Mouse (Mus musculus) ZHBTc4 (cell line): ENCODE data around the gene Csnk1g2.

Experiments used
- DNase-seq: peaks from one replicate; pipeline ENCODE4 v3.0.0-alpha.2; 2011; ENCODE audit warnings: low read depth, low spot score

Gene Csnk1g2

GRCm38 (mm10) chr10:80679556-80680259, 57.1 kb downstream of the Csnk1g2 start:
- DNase-seq = no peak

- DNase-seq = no peak
Observed at GRCm38 (mm10) chr10:80680260-80680696, 57.6 kb downstream of the Csnk1g2 start.

DNA sequence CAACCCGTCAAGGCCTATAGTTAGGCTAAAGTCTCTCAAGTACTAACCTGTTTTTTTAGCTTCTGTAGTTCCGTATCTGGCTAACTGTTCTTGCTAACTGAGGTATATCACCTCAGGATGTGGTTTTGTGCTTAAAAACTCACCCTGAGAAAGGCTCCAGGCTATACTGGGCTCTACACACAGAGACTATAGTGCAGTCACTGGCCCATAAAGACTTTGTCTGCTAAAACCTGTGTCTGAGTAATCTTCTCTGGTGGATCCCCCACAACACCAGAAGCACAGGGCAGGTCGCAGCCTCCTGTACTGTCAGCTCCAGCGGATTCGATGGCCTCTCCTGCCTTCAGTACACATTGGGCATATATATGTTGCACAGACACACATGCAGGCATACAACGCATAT, 59.4 kb downstream of the Csnk1g2 start:
- no peak for DNase-seq

GRCm38 (mm10) chr10:80683647-80684046, 61.0 kb downstream of the Csnk1g2 start:
- DNase-seq = no peak

DNA sequence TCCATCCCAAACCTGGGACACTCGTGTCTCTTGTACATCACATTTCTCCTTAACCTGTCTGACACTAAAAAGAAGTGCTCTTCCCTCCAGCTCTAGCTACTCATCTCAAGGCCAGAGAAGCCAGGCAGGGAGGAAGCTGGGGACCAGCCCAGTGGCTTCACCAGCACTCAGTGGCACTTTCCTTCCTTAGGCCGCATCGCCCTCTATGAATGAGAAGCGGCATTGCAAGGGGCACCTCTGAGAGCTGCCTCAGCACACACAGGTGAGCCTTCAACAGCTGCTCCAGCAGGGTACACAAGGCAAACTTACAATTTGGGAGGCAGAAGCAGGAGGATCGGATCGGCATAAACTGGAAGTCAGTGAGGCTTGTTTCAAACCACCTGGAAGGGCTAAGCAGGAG, 61.6 kb downstream of the Csnk1g2 start:
- DNase-seq = peak; percentile 74

- DNase-seq = no peak
Observed at GRCm38 (mm10) chr10:80684984-80685383, 62.3 kb downstream of the Csnk1g2 start.

DNA sequence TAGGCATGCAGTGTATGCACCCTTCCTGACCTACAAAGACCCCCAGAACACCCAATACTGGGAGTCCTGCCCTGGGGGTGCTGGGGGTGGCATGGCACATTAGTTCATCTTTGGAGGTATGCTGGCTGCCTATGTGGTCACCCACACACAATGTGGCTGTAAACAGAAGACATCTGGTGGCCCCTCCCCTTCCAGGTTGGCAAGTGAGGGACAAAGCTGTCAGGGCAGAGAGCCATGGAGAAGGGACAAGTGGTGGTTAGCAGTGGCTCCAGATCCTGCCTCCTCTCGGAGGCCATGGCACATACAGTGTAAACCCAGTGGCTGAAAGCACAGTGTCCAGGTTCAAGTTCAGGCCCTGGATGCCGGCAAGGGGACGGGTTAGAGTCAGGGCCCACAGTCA, 64.0 kb downstream of the Csnk1g2 start:
- DNase-seq = no peak

DNA sequence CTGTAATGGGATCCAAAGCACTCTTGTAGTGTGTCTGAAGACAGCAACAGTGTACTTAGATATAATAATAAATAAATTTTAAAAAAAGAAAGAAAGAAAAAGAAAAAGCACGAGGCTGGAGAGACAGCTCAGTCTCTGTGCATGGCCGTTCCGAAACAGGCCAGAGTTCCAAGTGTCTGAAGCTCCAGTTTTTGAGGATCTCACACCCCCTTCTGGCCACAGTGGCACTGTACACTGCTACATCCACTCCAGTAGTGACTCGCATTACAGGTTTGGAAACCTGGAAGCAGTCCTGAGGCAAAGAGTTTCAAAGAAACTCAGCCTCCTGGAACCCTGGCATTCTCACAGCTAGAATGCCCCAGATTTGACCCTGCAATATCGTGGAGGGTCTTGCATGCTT, 65.2 kb downstream of the Csnk1g2 start:
- peak; percentile 82 for DNase-seq
